8 mouse cellular contexts compared by ENCODE assay signal in genomic region chr9:55150279-55150726, GRCm38 (mm10). TPM values are rescaled to one million over a fixed set of nuclear protein-coding genes. Genes with fewer than 3 reads are reported as not detected.
DNase-seq lines count a peak whose midpoint lies in the region; ATAC-seq and TF ChIP-seq lines count a peak whose summit lies in the region.

No protein-coding gene starts in this region.

- peaks cover 7% of the 10 kb centered on the region for H3K4me1 ChIP-seq in neural tube, embryonic 11.5 days (ENCODE audit: control insufficient read depth, insufficient read depth, low read length)
- peaks cover 7% of the 10 kb centered on the region for H3K4me1 ChIP-seq in forebrain, postnatal 0 days (ENCODE audit: insufficient read depth)
- peaks cover 2% of the 10 kb centered on the region; the same call in 1 of the 2 replicates for H3K4me1 ChIP-seq in liver, adult 2 months (ENCODE audit: control insufficient read depth, insufficient read depth, low read length)
- H3K4me1 ChIP-seq in neural tube, embryonic 12.5 days = peaks cover 18% of the 10 kb centered on the region

- no peaks in the 10 kb centered on the region for H3K36me3 ChIP-seq in neural tube, embryonic 11.5 days (ENCODE audit: control insufficient read depth, insufficient read depth, low read length)
- H3K36me3 ChIP-seq in forebrain, postnatal 0 days (ENCODE audit: insufficient read depth) = no peaks in the 10 kb centered on the region
- H3K36me3 ChIP-seq in liver, adult 2 months (ENCODE audit: control insufficient read depth, insufficient read depth, low read length) = 0 out of 2 replicates have a peak, but pooled peaks cover 2% of the 10 kb centered on the region
- no peaks in the 10 kb centered on the region for H3K36me3 ChIP-seq in neural tube, embryonic 12.5 days

- H3K79me2 ChIP-seq in liver, adult 2 months (ENCODE audit: control insufficient read depth, insufficient read depth, low read length) = peaks cover 19% of the 10 kb centered on the region

- no peak for ATAC-seq in neural tube, embryonic 11.5 days (ENCODE audit: insufficient read depth, low FRiP score, low TSS enrichment)
- ATAC-seq in forebrain, postnatal 0 days = no peak
- no peak for ATAC-seq in neural tube, embryonic 12.5 days (ENCODE audit: low FRiP score, low read depth)
- ATAC-seq in inflammation-experienced regulatory T-cells, adult 6 months = no peak

- H3K9ac ChIP-seq in neural tube, embryonic 11.5 days (ENCODE audit: low read length) = peak overlapping the region; percentile 93
- peak overlapping the region; percentile 86 for H3K9ac ChIP-seq in forebrain, postnatal 0 days
- H3K9ac ChIP-seq in liver, adult 2 months (ENCODE audit: low read depth, low read length) = peak overlapping the region; percentile 72
- peak overlapping the region; percentile 96 for H3K9ac ChIP-seq in neural tube, embryonic 12.5 days

- no peak for TF ChIP-seq POLR2A in liver, adult 2 months (IDR thresholded peaks at IDR 0.05; ENCODE audit: extremely low read depth, insufficient read depth, low read length)

- no peak overlapping the region for H3K27ac ChIP-seq in neural tube, embryonic 11.5 days (ENCODE audit: low read depth, low read length)
- no peak overlapping the region for H3K27ac ChIP-seq in forebrain, postnatal 0 days (ENCODE audit: low read depth, low read length)
- H3K27ac ChIP-seq in liver, adult 2 months (replicated peaks; ENCODE audit: insufficient read depth, low read depth, low read length) = no peak overlapping the region
- H3K27ac ChIP-seq in neural tube, embryonic 12.5 days = no peak overlapping the region

- H3K9me3 ChIP-seq in neural tube, embryonic 11.5 days (ENCODE audit: control insufficient read depth, low read length) = no peaks in the 10 kb centered on the region
- H3K9me3 ChIP-seq in forebrain, postnatal 0 days (ENCODE audit: low read length) = no peaks in the 10 kb centered on the region
- no peaks in the 10 kb centered on the region for H3K9me3 ChIP-seq in neural tube, embryonic 12.5 days

- peak; percentile 19 for DNase-seq in adrenal gland, adult 8-10 months
- DNase-seq in adrenal gland, postnatal 4 days (ENCODE audit: low spot score in 2 of 2) = no peak
- no peak for DNase-seq in neural tube, embryonic 11.5 days (ENCODE audit: low spot score)
- DNase-seq in neural tube, embryonic 10.5 days (ENCODE audit: extremely low spot score, low spot score) = no peak
- no peak for DNase-seq in forebrain, postnatal 0 days
- peak; percentile 39 for DNase-seq in liver, adult 2 months (ENCODE audit: extremely low read depth, low read depth, low spot score)

- 4% methylated on average over 13 of the region's 13 CpGs for WGBS in neural tube, embryonic 11.5 days
- WGBS in forebrain, postnatal 0 days = 3% methylated on average over 13 of the region's 13 CpGs
- WGBS in liver, adult 2 months = 1% methylated on average over 13 of the region's 13 CpGs
- 2% methylated on average over 13 of the region's 13 CpGs for WGBS in neural tube, embryonic 12.5 days

- H3K4me2 ChIP-seq in neural tube, embryonic 11.5 days (ENCODE audit: low read depth) = peak overlapping the region; percentile 87
- peak overlapping the region; percentile 95 for H3K4me2 ChIP-seq in forebrain, postnatal 0 days (ENCODE audit: low read depth)
- peak overlapping the region; percentile 71 for H3K4me2 ChIP-seq in neural tube, embryonic 12.5 days (replicated peaks)

- TF ChIP-seq CTCF in forebrain, postnatal 0 days (IDR thresholded peaks at IDR 0.05; ENCODE audit: low read depth) = no peak
- TF ChIP-seq CTCF in liver, adult 2 months (IDR thresholded peaks at IDR 0.05; ENCODE audit: low read depth, low read length) = no peak

- no peaks in the 10 kb centered on the region for H3K27me3 ChIP-seq in neural tube, embryonic 11.5 days (ENCODE audit: control insufficient read depth, insufficient read depth, low read length)
- H3K27me3 ChIP-seq in forebrain, postnatal 0 days (ENCODE audit: insufficient read depth, low read length) = no peaks in the 10 kb centered on the region
- no peaks in the 10 kb centered on the region for H3K27me3 ChIP-seq in liver, adult 2 months (ENCODE audit: control insufficient read depth, insufficient read depth, low read length)
- no peaks in the 10 kb centered on the region for H3K27me3 ChIP-seq in neural tube, embryonic 12.5 days (replicated peaks)

- peak overlapping the region; percentile 91 for H3K4me3 ChIP-seq in neural tube, embryonic 11.5 days (ENCODE audit: low read depth, low read length)
- H3K4me3 ChIP-seq in forebrain, postnatal 0 days (ENCODE audit: low read depth, low read length) = peak overlapping the region; percentile 86
- H3K4me3 ChIP-seq in liver, adult 2 months (ENCODE audit: insufficient read depth, low read depth, low read length) = peak overlapping the region; percentile 60
- H3K4me3 ChIP-seq in neural tube, embryonic 12.5 days = peak overlapping the region; percentile 93

RNA-seq across cellular contexts. Expression of gene Ube2q2, which starts 1.6 kb away (rescaled TPM):
- 10 to 100 TPM; 50.3 to 60.9 (median 52.8) TPM for total RNA-seq in adrenal gland, adult 8-10 months (2022)
- total RNA-seq in adrenal gland, postnatal 4 days (2021) = 10 to 100 TPM; 40.4 to 45.1 TPM
- polyA plus RNA-seq in neural tube, embryonic 11.5 days (2014; fragmentation: Nextera tagmentation; extraction: Ambion mirVana) = 51.6 and 55.9 TPM in 2 replicates
- total RNA-seq in forebrain, postnatal 0 days (2014; rRNA removed) = 32.6 and 34.1 TPM in 2 replicates
- polyA plus RNA-seq in forebrain, postnatal 0 days (2015; fragmentation: Nextera tagmentation; extraction: Ambion mirVana) = 24.9 and 32.3 TPM in 2 replicates
- total RNA-seq in liver, adult 2 months (2014; rRNA removed) = 17.4 and 18.2 TPM in 2 replicates
- 5.5 and 6.5 TPM in 2 replicates for polyA plus RNA-seq in liver, adult 2 months (2012; rRNA removed)
- 52.7 and 54.5 TPM in 2 replicates for polyA plus RNA-seq in neural tube, embryonic 12.5 days (2016; fragmentation: Nextera tagmentation; extraction: Ambion mirVana)
- 10 to 100 TPM; 11.5 to 16.9 (median 14.1) TPM for polyA plus RNA-seq in inflammation-experienced regulatory T-cells, adult 6 months (2017; shearing (Covaris generic))

RNA-seq across cellular contexts. Expression of gene Fbxo22, which starts 58.4 kb away (rescaled TPM):
- total RNA-seq in adrenal gland, adult 8-10 months (2022) = 10 to 100 TPM; 38.5 to 44.4 (median 40.9) TPM
- total RNA-seq in adrenal gland, postnatal 4 days (2021) = 10 to 100 TPM; 32.6 to 34.8 TPM
- polyA plus RNA-seq in neural tube, embryonic 11.5 days (2014; fragmentation: Nextera tagmentation; extraction: Ambion mirVana) = 78.0 and 82.5 TPM in 2 replicates
- total RNA-seq in forebrain, postnatal 0 days (2014; rRNA removed) = 69.6 and 73.6 TPM in 2 replicates
- polyA plus RNA-seq in forebrain, postnatal 0 days (2015; fragmentation: Nextera tagmentation; extraction: Ambion mirVana) = 55.6 and 79.0 TPM in 2 replicates
- 44.4 and 45.4 TPM in 2 replicates for total RNA-seq in liver, adult 2 months (2014; rRNA removed)
- 18.3 and 18.5 TPM in 2 replicates for polyA plus RNA-seq in liver, adult 2 months (2012; rRNA removed)
- 80.7 and 82.8 TPM in 2 replicates for polyA plus RNA-seq in neural tube, embryonic 12.5 days (2016; fragmentation: Nextera tagmentation; extraction: Ambion mirVana)
- polyA plus RNA-seq in inflammation-experienced regulatory T-cells, adult 6 months (2017; shearing (Covaris generic)) = 10 to 100 TPM; 39.3 to 50.5 (median 42.0) TPM

Comparison
In these comparisons a context has a peak if more than half of its experiments do, and no peak if none do; other contexts are left out.
1. DNase-seq: peak in adrenal gland, adult 8-10 months (single experiment) and liver, adult 2 months (single experiment); none in adrenal gland, postnatal 4 days (0 of 2), neural tube, embryonic 11.5 days (single experiment), neural tube, embryonic 10.5 days (single experiment) and forebrain, postnatal 0 days (single experiment).
2. Peak in every context shown above with its lines, with median percentiles within 50 percentile points of each other: H3K4me2 ChIP-seq, H3K4me3 ChIP-seq and H3K9ac ChIP-seq.